19 mouse cellular contexts compared by ENCODE assay signal in genomic region chr4:154749996-154750395, GRCm38 (mm10).
DNase-seq lines count a peak whose midpoint lies in the region; ATAC-seq lines count a peak whose summit lies in the region.
"Had no signal": no experiment of that assay in that cellular context is flagged by ENCODE, and none has a peak within 500 bp of the region (broad histone marks: within the 10 kb centered on the region; RNA-seq: fewer than 3 reads in every experiment).

No protein-coding gene starts in this region.

- H3K4me1 ChIP-seq in forebrain, embryonic 10.5 days = peaks cover 34% of the 10 kb centered on the region
- no peaks in the 10 kb centered on the region for H3K4me1 ChIP-seq in forebrain, embryonic 14.5 days (ENCODE audit: control insufficient read depth, insufficient read depth, low read length)
- H3K4me1 ChIP-seq in embryonic facial prominence, embryonic 13.5 days = peaks cover 36% of the 10 kb centered on the region
- peaks cover 49% of the 10 kb centered on the region for H3K4me1 ChIP-seq in limb, embryonic 15.5 days
- H3K4me1 ChIP-seq: forebrain, embryonic 15.5 days; intestine, embryonic 15.5 days; lung, embryonic 15.5 days had no signal

- ATAC-seq in forebrain, embryonic 14.5 days = no peak
- no peak for ATAC-seq in embryonic facial prominence, embryonic 13.5 days (ENCODE audit: insufficient number of reproducible peaks, insufficient read depth, low FRiP score, low TSS enrichment, low read depth)
- 0 out of 2 replicates have a peak, but pooled peaks have one; percentile 18 for ATAC-seq in limb, embryonic 15.5 days (ENCODE audit: insufficient number of reproducible peaks, low FRiP score, low TSS enrichment, low read depth)
- ATAC-seq in megakaryocyte, adult 5-6 weeks (ENCODE audit: poor library complexity, severe bottlenecking) = no peak
- ATAC-seq: forebrain, embryonic 15.5 days; hindbrain, embryonic 16.5 days; intestine, embryonic 15.5 days had no signal

- intact Hi-C loops in left cerebral cortex, postnatal 4 days (cut with DNase I) = no loop called here

- no peak overlapping the region for H3K4me3 ChIP-seq in forebrain, embryonic 10.5 days
- no peak overlapping the region for H3K4me3 ChIP-seq in forebrain, embryonic 14.5 days (ENCODE audit: low read depth, low read length)
- H3K4me3 ChIP-seq in embryonic facial prominence, embryonic 13.5 days = no peak overlapping the region
- H3K4me3 ChIP-seq in limb, embryonic 15.5 days = no peak overlapping the region
- H3K4me3 ChIP-seq: forebrain, embryonic 15.5 days; heart, embryonic 10.5 days; intestine, embryonic 15.5 days; lung, embryonic 15.5 days had no signal

- no peak overlapping the region for H3K4me2 ChIP-seq in forebrain, embryonic 14.5 days (ENCODE audit: low read length)
- H3K4me2 ChIP-seq in embryonic facial prominence, embryonic 13.5 days = no peak overlapping the region
- H3K4me2 ChIP-seq in limb, embryonic 15.5 days = no peak overlapping the region; the same call in 1 of the 2 replicates
- H3K4me2 ChIP-seq: forebrain, embryonic 15.5 days; intestine, embryonic 15.5 days; lung, embryonic 15.5 days had no signal

- no peaks in the 10 kb centered on the region for H3K9me3 ChIP-seq in forebrain, embryonic 10.5 days
- no peaks in the 10 kb centered on the region for H3K9me3 ChIP-seq in forebrain, embryonic 14.5 days (replicated peaks; ENCODE audit: control insufficient read depth, low read length)
- no peaks in the 10 kb centered on the region for H3K9me3 ChIP-seq in embryonic facial prominence, embryonic 13.5 days
- H3K9me3 ChIP-seq in limb, embryonic 15.5 days = no peaks in the 10 kb centered on the region
- H3K9me3 ChIP-seq: forebrain, embryonic 15.5 days; heart, embryonic 10.5 days; intestine, embryonic 15.5 days; lung, embryonic 15.5 days had no signal

- 84% methylated on average over 2 of the region's 2 CpGs for WGBS in forebrain, embryonic 10.5 days
- 91% methylated on average over 2 of the region's 2 CpGs for WGBS in forebrain, embryonic 14.5 days
- WGBS in embryonic facial prominence, embryonic 13.5 days = 84% methylated on average over 2 of the region's 2 CpGs
- WGBS in limb, embryonic 15.5 days = 83% methylated on average over 2 of the region's 2 CpGs

- no peak overlapping the region for H3K9ac ChIP-seq in forebrain, embryonic 14.5 days (ENCODE audit: low read length)
- H3K9ac ChIP-seq in embryonic facial prominence, embryonic 13.5 days = no peak overlapping the region
- no peak overlapping the region for H3K9ac ChIP-seq in limb, embryonic 15.5 days
- H3K9ac ChIP-seq: forebrain, embryonic 15.5 days; intestine, embryonic 15.5 days; lung, embryonic 15.5 days had no signal

- H3K27ac ChIP-seq in forebrain, embryonic 10.5 days = 0 out of 2 replicates have a peak overlapping the region, but pooled peaks have one; percentile 27
- no peak overlapping the region for H3K27ac ChIP-seq in forebrain, embryonic 14.5 days (ENCODE audit: low read depth, low read length)
- peak overlapping the region; percentile 28; the same call in 1 of the 2 replicates for H3K27ac ChIP-seq in embryonic facial prominence, embryonic 13.5 days
- H3K27ac ChIP-seq in limb, embryonic 15.5 days = no peak overlapping the region
- H3K27ac ChIP-seq: forebrain, embryonic 15.5 days; heart, embryonic 10.5 days; intestine, embryonic 15.5 days; lung, embryonic 15.5 days had no signal

- peaks cover 41% of the 10 kb centered on the region; the same call in 1 of the 2 replicates for H3K27me3 ChIP-seq in forebrain, embryonic 10.5 days (ENCODE audit: poor library complexity, severe bottlenecking)
- no peaks in the 10 kb centered on the region for H3K27me3 ChIP-seq in forebrain, embryonic 14.5 days (replicated peaks; ENCODE audit: control insufficient read depth, insufficient read depth, low read length)
- peaks cover 13% of the 10 kb centered on the region for H3K27me3 ChIP-seq in embryonic facial prominence, embryonic 13.5 days
- H3K27me3 ChIP-seq in limb, embryonic 15.5 days = peaks cover 72% of the 10 kb centered on the region
- H3K27me3 ChIP-seq: forebrain, embryonic 15.5 days; intestine, embryonic 15.5 days; lung, embryonic 15.5 days had no signal

- H3K36me3 ChIP-seq in forebrain, embryonic 10.5 days (replicated peaks) = no peaks in the 10 kb centered on the region
- no peaks in the 10 kb centered on the region for H3K36me3 ChIP-seq in forebrain, embryonic 14.5 days (ENCODE audit: control insufficient read depth, insufficient read depth, low read length)
- no peaks in the 10 kb centered on the region for H3K36me3 ChIP-seq in embryonic facial prominence, embryonic 13.5 days
- H3K36me3 ChIP-seq in limb, embryonic 15.5 days = no peaks in the 10 kb centered on the region
- H3K36me3 ChIP-seq: forebrain, embryonic 15.5 days; heart, embryonic 10.5 days; intestine, embryonic 15.5 days; lung, embryonic 15.5 days had no signal

- no peak for DNase-seq in forebrain, embryonic 10.5 days (ENCODE audit: extremely low spot score, low spot score)
- DNase-seq in forebrain, embryonic 14.5 days (ENCODE audit: low spot score) = no peak
- peak; percentile 28 for DNase-seq in ES-CJ7 (ENCODE audit: low read depth, low spot score)
- DNase-seq in cerebellum, postnatal 25 days = no peak
- DNase-seq in left cerebral cortex, postnatal 4 days = no peak
- DNase-seq: adrenal gland, postnatal 36 days; cerebellum, adult 9-10 months; gastrocnemius, postnatal 10 days; heart, postnatal 4 days; kidney, postnatal 25 days; lung, postnatal 4 days had no signal

Comparison
In these comparisons a context has a peak if more than half of its experiments do, and no peak if none do; other contexts are left out.
1. H3K27ac ChIP-seq: peak in forebrain, embryonic 10.5 days (single experiment) and embryonic facial prominence, embryonic 13.5 days (single experiment); none in forebrain, embryonic 14.5 days (single experiment) and limb, embryonic 15.5 days (single experiment).